Mouse (Mus musculus) embryo, embryonic 10 days (tissue): ENCODE data around the gene 1700024B05Rik.
"Not testable (repeated sequence)": the region's sequence is repeated elsewhere in the genome, so short reads cannot be mapped to it uniquely, and the experiment has no call there.

ENCODE experiments used
- DNase-seq: peaks from one replicate; pipeline ENCODE4 v3.0.0-alpha.2; 2015; ENCODE audit warnings: low spot score

The 1700024B05Rik gene

DNA sequence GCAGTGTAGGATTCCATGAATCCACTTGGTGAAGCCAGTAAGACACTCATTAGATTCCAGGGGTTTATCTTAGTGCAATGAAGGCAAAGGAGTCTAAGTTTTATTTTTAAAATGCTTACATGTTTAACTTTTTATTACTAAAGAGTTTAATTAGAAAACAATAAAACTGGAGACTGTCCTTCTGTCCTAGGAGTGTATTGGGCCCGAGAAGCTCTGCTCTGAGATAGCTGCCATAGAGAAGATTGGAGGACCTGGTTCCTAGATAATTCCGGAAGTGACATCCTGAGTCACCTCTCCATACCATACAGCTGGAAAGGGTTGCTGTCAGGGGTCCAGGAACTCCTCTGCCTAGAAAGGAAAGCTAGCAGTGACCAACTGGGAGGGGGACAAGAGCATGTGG is at the start of gene 1700024B05Rik:
1700024B05Rik (plus strand) TSS at position 301 of the 400 bp plus-strand sequence.
- DNase-seq: not testable (repeated sequence)

DNA sequence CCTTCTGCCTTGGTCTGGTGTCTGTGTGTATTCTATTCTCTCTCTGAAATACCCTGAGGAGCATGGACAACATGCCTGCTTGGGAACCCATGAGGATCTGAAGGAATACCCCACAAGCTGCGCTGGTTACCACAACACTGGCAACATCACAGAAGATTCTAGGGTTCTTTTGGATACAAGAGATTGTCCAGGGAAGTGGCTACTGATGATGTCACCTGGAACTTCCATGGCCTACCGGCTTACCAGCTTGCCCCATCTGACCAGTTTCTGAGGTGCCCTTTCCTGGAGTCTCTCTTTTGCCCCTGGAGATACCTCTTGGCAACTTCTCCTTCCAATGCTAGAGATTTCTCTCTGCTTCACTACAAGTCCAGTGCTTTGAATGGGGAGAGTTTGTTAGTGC is 36.6 kb upstream of the 1700024B05Rik start, which contains the start of gene Gm7980:
Gm7980 (minus strand) TSS at position 101 of the 400 bp plus-strand sequence.
- not testable (repeated sequence) for DNase-seq

DNA sequence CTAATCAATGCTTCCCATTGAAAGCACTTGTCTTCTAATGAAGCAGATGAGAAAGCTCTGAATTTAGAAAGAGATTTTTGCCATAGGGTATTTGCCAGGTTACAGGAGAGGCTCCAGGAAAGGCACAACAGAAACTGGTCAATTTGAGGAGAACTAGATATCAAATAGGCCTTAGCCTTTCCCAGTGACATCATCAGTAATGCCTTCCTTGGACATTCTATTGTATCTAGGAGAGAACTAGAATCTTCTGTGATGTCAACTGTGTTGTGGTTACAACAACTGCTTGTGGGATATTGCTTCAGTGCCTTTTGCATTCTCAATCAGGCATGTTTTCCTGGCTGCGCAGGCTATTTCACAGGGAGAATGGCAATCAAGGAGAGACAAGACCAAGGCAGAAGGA is 19.1 kb upstream of the 1700024B05Rik start, which contains the start of gene 1700049E17Rik1:
1700049E17Rik1 (plus strand) TSS at position 301 of the 400 bp plus-strand sequence.
- not testable (repeated sequence) for DNase-seq

DNA sequence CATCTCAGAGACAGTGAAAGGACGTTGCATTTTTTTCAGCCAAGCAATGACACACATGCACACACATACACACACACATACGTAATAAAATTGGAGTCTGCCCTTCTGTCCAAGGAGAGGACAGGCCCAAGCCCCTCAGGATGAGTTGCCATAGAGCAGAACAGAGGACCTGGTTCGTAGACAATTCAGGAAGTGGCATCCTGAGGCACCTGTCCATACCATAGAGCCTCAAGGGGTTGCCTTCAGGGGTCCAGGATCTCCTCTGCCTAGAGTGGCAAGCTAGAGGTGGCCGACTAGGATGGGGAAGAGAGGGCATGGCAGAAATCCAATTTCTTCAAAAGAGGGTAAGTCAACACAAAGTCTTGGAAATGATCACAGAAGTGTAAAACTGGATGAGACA is 20.3 kb downstream of the 1700024B05Rik start:
- DNase-seq: not testable (repeated sequence)

DNA sequence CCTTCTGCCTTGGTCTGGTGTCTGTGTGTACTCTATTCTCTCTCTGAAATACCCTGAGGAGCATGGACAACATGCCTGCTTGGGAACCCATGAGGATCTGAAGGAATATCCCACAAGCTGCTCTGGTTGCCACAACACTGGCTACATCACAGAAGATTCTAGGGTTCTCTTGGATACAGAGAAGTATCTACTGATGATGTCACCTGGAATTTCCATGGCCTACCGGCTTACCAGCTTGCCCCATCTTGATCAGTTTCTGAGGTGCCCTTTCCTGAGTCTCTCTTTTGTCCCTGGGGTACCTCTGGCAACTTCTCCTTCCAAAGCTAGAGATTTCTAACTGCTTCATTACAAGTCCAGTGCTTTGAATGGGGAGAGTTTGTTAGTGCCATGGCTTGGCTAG is 24.0 kb downstream of the 1700024B05Rik start, which contains the start of gene Gm6401:
Gm6401 (minus strand) TSS at position 101 of the 400 bp plus-strand sequence.
- DNase-seq: not testable (repeated sequence)

DNA sequence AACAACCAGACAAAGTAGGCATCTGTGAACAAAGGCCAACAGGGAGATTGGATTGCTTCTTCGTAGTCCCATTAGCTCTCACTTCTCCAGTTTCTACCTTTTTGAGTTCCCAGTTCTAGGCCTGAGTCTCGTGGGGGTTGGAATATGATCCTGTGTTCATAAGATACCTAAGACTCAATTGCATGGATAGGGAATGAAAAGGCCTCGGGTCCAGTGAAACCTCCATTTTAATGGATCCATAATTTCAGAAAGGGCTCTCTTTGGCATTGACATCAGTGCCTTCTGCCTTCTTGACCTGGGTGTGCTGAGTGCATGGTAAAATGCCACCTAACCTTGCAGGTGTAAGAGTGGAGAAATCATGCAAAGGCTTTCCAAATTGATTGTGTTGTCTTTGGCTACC is 24.8 kb downstream of the 1700024B05Rik start:
- DNase-seq: not testable (repeated sequence)

DNA sequence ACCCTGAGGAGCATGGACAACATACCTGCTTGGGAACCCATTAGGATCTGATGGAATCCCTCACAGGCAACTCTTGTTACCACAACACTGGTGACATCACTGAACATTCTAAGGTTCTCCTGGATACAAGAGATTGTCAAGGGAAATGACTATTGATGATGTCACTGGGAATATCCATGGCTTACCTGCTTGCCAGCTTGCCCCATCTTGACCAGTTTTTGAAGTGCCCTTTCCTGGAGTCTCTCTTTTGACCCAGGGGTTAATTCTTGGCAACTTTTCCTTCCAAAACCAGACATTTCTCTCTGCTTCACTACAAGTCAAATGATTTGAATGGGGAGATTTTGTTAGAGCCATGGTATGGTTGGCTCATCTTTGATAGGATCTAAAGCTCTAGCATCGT is 39.4 kb downstream of the 1700024B05Rik start, which contains the start of gene Gm3543:
Gm3543 (minus strand) TSS at position 101 of the 400 bp plus-strand sequence.
- not testable (repeated sequence) for DNase-seq
